Mouse (Mus musculus): ENCODE data around the gene Homer2.

- TF ChIP-seq CTCF (IDR thresholded peaks at IDR 0.05; ENCODE audit: borderline replicate concordance, extremely low read depth, insufficient read depth, insufficient read length): no peak
- TF ChIP-seq POLR2A (IDR thresholded peaks at IDR 0.05; ENCODE audit: borderline replicate concordance, extremely low read depth, insufficient read depth, insufficient read length, poor library complexity, severe bottlenecking): no peak
These were observed 141.8 kb downstream of the Homer2 start for GRCm38 (mm10) chr7:81565381-81566055.
